Mouse (Mus musculus) embryo, embryonic 10 days (tissue): ENCODE measurements at regions not wholly inside any gene's neighbourhood (a gene's known extent, or its start where the extent isn't known, plus 50 kb on each side); places are given as distances from the start of the nearest gene placed in this dataset.
"Not testable (repeated sequence)": the region's sequence is repeated elsewhere in the genome, so short reads cannot be mapped to it uniquely, and the experiment has no call there.

ENCODE experiments used
- DNase-seq: peaks from one replicate; pipeline ENCODE4 v3.0.0-alpha.2; 2015; ENCODE audit warnings: low spot score

DNA sequence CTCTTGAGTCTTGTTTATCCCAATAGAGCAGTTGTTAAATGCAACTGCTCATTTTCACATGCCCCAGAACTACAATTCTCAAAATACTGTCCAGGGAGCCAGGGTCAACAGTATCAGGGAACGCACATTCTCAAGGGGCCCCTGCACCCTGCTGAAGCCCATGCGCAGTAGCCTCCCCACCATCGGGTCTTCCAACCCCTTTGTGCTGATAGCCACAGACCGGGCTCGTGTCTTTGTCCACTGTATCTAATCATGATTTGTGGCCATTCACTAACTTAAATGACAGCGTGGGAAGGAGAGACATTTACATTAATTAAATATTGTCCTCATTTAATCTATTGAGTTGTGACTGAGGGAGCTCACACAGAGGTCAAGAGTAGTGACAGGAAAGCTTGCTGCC lies 260.0 kb upstream of the Nr5a2 start:
- DNase-seq: peak; percentile 24

DNA sequence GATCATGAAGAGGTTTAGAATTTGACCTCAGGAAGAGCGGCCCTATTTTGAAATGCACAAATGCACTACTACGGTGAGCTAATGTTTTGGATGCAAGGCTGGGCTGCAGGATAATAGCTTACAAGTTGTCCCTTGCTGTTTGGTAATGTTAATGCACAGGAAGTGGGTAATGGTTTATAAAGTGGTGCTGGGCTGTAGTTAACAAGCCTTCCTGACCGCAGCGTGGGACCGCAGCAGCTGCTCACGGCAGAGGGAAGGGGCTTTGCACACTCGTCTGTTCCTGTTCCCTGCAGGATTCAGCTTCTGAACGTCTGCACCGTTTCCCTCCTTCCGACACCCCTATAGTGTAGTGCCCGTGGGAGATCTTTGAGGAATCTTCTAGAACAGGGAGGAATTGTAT lies 258.4 kb upstream of the Nr5a2 start:
- DNase-seq: no peak

DNA sequence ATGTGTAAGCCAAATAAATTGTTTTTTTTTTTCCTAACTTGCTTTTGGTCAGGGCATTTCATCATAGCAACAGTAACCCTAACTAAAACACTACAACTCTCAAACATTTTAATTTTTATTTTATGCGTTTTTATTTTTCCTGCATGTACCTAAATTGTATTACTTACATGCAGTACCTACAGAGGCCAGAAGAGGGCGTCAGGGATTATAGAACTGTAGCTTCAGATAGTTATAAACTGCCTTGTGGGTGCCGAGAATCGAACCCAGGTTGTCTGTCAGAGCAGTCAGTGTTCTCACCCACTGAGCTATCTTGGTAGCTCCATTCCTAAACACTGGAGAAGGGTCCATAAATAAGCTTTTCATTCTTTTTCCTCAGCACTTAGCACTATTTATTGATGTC lies 257.8 kb upstream of the Nr5a2 start:
- no peak for DNase-seq

DNA sequence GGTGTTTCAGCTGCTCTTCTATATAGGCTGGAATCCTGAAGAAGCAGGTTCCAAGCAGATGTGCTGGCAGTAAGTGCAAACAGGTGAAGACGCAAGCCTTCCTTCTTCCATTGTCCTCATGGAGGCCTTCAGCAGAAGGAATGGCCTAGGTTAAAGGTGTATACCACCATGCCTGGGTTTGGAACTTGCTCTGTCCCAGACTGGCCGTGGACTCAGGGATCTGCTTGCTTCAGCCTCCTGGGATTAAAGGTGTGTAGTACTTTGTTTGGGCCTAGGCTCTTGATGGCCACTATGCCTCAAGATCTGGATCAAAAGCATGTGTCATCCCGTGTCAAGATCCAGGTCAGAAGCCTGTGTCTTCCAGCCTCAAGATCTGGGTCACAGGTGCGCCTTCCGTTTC lies 257.0 kb upstream of the Nr5a2 start:
- DNase-seq: no peak

DNA sequence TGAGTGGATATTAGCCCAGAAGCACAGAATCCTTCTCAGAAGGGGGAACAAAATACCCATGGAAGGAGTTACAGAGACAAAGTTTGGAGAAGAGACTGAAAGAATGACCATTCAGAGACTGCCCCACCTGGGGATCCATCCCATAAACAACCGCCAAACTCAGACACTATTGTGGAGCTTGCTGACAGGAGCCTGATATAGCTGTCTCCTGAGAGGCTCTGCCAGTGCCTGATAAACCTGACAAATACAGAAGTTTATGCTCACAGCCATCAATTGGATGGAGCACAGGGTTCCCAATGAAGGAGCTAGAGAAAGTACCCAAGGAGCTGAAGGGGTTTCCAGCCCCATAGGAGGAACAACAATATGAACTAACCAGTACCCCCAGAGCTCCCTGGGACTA lies 254.1 kb upstream of the Nr5a2 start:
- DNase-seq: not testable (repeated sequence)

DNA sequence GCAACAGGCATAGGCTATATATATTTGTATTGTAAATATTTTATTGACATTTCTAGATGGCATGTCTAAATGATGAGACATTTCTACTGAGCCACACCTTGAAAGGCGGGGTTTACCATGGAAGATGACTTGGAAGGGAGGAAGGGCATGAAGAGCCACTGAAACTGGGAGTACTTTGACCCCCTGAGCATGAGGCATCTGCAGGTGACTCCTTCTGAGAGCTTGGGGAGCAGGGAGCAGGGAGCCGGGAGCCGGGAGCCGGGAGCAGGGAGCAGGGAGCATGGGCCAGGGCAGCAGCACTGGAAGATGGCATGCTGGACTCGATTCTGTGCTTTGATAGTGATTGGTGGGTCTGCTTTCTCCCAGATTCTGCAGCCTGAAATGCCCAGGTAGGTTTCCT lies 253.5 kb upstream of the Nr5a2 start:
- no peak for DNase-seq

DNA sequence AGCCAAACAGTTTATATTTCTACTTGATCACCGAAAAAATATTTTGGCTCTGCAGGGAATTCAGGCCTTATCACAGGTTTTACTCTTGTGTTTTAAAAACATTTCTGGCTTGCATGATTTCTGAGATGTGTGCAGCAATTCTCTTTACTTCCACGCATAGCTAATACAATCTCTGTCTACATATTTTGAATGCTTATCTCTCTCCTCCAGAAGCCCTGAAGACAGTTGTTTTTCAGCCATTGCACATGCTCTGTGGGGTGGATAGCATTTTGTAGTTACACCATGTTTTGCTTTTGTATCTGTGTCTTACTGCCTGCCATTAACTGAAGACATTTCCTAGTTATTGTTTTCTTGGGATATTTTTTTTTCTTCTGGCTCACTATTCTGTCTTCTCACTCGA lies 252.6 kb upstream of the Nr5a2 start:
- no peak for DNase-seq

DNA sequence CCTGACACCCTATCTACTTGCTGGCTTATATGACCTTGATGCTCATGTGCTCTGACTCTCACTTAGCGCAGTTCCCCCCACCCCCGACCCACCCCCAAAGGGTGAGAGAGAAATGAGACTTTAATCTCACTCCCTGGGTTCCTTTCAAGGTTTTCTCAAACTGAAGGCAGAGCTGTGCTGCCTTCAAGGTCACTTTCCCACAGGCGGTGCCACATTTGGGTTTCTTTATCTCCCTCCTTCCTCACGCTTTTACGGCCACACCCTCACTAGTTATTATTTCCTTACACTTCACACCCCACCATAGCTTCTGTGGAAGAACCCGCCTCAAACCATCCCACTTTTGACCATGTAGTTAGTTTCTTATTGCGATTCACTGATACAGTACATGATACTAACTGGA lies 244.1 kb upstream of the Nr5a2 start:
- DNase-seq: no peak

DNA sequence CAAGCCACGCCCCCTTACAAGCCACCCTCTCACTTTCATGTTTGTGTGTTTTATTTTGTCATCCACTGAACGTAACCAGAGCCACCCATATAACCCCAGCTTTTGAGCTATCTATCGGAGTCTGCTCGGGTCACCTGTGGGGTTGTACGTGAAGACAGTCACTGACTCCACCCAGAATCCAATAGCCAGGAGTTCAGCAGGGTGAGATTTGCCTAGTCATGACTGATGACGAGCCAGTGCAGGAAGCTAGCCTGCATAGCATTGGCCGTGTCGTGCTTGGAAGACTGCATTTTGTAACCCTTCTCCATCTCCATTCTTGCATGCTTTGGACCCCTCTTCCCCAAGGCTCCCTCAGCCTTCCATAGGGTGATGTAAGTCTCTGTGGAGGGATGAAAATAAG lies 243.3 kb upstream of the Nr5a2 start:
- no peak for DNase-seq

DNA sequence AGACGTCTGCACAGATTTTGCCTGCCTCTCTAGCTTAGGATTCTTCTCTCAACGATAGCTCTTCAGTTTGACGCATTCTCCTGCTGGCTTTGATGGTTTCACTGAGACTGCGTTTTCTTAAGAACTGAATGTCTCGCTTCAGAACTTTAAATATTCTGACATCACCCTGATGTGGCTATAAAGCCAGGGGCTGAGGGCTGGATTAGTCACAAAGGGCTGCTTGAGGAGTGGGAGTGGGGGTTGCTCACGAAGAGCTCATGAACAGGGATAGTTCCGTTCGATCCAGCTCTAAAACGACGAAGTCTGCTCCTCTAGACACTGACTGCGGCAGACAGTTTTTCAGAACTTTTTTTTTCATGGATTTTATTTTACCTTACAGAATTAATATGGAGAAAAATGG lies 240.7 kb upstream of the Nr5a2 start:
- DNase-seq: no peak

DNA sequence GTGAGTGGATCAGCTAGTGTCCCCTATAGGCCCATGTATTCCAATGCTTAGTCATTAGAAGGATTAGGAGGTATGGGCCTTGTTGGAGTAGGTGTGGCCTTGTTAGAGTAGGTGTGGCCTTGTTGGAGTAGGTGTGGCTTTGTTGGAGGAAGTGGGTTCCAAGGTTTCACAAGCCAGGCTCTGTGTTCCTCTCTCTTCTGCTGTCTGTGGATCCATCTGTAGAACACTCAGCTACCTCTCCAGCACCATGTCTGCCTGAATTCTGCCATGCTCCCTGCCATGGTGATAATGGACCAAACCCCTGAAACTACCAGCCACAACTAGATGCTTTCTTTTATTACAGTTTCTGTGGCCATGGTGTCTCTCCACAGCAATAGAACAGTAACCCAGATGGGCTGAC lies 235.7 kb upstream of the Nr5a2 start:
- DNase-seq: no peak

DNA sequence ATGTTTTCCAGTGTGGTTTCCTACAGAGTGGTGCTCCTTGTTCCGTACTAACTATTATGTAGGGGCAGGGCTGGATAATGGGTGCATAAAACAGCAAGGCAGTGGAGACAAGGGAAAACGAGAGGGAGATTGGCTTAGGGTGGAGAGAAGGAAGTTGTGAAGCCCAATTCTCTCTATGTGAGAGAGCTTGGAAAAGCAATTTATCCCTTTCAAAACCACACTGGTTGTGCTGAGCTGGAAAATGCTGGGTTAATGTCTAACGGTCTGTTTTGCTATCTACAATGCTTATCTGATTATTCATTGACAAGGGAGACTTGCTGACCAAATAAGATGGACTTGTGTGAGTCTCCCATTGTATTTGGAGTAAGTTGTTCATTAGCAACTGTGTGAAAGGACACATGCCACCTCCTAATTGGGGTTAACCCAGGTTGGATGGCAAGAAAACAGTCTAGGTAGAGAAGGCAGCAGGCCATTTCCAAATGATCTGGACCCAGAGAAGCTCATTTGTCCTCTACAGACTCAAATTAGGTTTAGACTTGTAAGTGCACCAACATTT lies 234.9 kb upstream of the Nr5a2 start:
- no peak for DNase-seq

DNA sequence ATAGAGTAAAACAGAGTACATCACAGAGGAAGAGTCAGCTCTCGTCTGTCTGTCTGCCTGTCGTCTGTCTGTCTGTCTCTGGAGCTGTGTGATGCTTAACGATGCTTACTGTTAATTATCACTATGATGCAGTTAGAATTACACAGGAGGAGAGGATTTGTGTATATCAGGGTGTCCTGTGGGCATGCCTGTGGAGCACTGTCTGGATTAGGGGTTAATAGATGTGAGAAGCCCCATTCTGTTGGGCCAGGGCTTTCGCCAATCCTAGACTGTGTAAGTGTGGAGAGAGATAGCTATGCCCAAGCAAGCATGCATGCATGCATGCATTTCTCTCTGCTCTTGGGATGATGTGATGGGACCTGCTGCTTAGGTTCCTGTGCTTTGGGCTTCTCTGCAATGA lies 218.0 kb upstream of the Nr5a2 start:
- no peak for DNase-seq

DNA sequence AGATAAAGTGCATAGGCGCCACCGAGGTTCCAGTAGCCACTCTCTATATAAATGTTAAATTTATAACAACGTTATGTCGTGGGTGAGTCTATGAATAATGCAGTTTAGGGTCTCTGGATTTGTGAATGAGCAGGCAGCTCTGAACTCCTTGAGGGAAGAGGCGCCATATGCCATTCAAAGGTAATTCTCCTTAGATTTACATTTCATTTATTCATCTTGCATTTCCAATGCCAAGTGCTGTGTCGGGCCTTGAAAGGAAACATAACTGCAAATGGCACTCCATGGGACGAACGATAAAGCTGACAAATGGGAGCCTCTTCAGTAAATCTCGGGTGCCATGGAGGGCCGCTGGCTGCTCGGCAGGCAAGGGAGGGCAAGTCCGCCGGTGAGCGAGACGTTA lies 216.4 kb upstream of the Nr5a2 start:
- DNase-seq: no peak

DNA sequence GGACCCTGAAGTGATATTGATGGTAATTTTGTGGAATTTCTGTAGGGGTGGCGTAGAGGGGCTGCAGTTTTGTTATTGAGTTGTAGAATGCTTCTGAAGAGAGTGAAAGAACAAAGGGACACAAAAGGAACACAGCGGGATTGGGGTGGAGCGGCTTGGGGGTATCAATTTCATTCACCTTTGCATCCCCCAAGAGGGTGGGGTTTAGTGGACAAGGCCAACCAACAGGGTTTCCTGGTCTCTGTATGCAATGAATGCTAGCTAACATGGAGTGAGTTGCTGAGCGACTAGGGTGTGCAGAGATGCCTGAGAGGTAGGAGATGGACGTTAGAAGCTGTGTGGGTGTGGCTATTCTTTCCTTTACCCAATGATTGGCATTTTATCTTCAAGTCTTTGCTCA lies 213.8 kb upstream of the Nr5a2 start:
- no peak for DNase-seq

DNA sequence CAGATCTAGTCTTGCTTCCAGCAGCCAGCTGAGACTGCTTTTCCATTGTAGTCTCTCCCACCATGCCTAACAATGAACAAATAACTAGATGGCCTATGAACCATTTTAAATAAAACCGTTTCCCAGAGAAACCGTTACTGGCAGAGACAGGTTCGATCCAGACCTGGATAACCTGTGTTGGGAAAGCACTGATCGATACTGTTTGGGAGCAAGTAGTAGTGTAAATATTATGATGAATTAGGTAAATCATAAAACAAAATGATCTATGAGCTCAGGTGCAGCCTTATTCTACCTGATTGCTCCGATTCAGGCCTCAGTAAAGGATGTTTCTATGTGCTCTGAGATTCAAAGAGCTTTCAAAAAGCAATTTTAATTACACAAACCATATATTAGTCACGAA lies 211.9 kb upstream of the Nr5a2 start:
- DNase-seq: no peak

DNA sequence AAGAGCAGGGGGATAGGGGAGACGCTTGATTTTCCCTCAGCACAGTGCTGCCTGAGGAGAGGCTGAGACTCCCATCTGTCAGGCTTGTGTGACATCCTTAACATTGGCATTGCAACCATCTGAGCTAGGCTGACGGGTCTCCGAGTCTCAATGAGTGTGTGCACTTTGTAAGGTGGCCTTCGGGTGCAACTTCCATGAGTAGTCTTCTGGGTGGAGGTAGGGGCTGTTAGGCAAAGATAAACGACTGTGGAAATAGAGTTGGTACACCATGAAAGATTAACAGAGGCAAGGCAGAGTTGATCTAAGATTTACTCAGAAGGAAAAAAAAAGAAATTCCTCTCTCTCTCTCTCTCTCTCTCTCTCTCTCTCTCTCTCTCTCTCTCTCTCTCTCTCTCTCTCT lies 211.2 kb upstream of the Nr5a2 start:
- no peak for DNase-seq

DNA sequence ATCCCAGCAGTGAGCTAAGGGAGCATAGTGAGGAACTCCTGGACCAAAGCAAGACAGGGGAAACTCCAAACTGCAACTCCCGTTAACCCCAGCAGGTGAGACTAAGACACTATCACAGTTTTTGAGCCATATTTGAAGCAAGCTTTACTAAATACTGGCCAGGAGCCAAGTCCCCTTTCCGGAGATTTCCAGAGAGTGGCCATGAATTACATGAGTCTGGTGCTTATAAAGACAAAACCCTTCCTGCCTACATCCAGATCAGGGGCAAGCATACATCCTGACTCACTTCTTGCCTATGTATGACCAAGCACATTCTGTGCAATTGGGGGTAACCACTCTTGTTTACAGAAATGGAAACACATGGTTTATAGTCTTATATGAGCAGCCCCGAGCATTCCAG lies 187.6 kb upstream of the Nr5a2 start:
- DNase-seq: no peak

DNA sequence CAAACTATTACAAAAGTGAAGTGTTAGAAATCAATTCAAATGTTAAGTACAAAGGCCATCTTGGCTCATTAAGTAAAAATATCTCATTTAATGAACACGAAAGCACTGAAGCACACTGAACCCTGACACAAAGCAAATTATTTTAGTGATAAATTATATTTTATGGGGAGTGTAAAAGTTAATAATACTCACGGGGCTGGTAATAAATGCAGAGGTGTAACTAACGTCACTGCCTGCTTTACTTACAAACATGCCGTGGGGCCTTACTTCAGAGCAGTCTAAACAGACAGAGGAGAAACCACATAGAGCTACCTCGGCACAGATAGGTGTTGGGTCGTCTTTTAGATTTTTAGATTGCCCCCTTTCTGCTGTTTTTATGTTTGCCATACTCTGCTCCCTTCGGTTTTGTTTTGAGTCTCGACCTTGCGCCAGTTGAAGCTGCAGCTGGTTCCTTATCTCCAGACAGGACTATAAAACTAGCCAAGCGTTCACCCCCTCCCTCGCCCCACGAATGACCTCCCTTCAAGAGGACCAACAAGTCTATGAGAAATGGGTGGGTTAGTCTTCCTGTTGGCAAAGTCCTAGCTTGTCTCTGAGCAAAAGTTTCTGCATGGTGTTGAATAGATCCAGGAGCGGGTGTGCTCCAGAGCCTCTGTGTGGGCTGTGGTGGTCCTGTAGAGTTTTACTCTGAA lies 181.8 kb upstream of the Nr5a2 start:
- no peak for DNase-seq

DNA sequence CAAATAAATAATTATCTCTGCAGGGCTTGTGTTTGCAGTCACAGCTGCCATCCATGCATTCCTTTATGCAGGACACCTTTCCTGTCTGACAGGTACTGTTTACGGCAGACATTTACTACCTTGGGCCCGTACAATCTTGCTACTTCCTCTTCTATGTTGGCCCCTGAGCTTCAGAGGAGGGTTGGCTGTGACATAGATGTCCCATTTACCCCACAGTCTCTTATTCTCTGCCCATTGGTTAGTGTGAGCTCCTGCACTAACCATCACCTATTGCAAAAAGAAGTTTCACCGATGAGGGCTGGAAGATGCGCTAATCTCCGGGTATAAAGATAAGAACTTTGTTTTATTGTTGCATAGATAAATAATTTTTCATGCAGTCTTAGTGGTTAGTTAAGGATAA lies 181.1 kb upstream of the Nr5a2 start:
- DNase-seq: no peak

DNA sequence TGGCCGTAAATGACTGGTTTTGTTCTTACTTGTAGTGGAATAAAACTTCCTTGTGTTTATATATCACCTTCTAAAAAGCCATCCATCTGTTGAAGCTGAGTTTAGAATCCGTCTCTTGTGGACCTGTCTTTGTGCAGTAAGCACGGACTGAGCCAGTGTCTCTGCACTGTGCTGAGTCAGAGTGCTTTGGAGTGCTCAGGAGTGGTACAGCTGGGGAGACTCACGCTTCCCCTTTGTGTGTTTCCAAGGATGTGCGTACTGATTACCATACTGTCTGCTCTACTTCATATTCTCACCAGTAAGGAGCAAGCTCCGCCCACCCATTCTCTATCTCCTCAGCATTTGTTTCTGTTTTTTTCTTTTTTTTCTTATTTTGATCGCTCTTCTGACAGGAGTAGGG lies 175.9 kb upstream of the Nr5a2 start:
- DNase-seq: no peak

DNA sequence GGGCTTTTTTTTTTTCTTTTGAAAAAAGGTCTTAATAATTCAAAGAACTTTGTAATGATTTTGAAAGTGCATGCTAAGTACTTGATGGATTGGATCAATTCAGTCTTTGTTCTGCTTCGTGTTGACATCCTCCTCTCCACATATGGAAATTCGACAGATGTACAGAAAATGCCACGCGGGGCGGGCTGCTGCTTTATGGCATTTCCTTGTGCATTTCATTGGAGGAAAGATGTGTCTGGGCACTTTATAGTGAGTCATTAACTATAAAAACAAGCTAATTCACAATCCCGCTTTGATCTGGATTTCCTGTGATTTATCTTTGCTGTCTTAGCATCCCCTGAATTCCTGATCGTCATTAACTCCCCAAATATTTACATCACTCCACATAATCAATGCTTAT lies 173.5 kb upstream of the Nr5a2 start:
- no peak for DNase-seq

DNA sequence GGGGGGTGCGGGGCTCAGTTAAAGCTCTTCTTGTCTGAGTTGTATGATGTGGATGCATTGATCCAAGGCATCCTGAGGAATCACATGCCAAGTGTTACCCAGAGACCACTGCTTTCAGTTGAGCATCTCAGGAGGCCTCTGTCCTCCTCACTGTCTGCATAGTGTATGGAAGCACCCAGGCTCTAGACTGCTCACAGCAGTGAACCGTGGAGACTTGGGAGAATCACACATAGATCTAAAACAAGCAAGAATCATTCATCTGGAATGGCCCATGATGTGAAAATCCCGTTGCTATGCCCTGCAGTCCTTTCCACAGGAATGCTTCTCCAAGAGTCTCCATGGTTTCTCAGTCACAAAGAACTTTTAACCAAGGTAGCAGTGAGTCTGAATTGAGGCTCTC lies 170.0 kb upstream of the Nr5a2 start:
- no peak for DNase-seq

DNA sequence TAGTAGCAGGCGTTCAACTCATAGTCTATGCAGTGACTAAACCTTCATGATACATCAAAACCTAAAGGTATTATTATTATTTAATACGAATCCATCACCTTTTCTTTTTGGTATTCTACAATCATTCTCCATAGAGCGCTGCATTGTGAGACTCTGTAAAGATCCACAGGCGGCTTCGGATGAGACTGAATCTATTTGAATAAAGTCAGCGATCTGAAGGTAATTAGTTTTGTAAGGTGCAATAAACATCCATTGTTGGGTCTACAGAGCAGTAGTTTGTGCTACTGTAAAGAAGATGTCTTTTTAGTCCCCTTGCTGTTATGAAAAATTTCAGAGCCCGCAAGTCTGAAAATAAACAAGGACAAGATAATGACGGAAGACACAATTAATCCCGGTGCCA lies 168.9 kb upstream of the Nr5a2 start:
- no peak for DNase-seq

DNA sequence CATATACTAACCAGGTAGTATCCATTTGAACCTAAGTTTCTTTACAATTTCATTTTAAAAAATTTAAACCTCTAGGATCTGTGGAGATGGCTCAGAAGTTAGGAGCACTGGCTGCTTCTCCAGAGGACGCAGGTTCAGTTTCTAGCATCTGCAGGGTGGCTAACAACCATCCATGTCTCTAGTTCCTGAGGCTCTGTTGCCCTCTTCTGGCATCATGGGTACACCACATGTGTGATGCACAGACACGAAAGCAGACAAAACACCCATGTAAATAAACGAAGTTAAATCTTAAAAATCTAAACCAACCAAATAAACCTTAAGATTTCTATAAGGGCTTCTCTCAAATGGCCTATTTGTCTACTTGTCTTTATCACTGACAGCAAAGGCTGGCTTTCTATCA lies 157.6 kb upstream of the Nr5a2 start:
- no peak for DNase-seq
